10 mouse cellular contexts compared by ENCODE assay signal in the genomic region with DNA sequence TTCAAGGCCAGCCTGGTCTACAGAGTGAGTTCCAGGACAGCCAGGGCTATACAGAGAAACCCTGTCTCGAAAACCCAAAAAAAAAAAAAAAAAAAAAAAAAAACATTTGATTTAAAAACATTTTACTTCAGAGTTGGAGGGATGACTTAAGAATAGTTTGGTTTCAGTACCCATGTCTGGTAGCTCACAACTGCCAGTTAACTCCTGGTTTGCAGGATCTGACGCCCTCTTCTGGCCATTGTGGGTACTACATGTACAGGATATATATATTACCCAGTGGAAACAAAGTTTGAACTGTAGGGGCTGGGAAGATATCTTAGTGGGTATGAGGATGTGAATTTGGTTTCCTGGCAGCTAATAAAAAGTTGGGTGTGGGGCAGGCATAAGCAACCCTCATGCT. TPM values are rescaled to one million over a fixed set of nuclear protein-coding genes. Genes with fewer than 3 reads are reported as not detected.
DNase-seq lines count a peak whose midpoint lies in the region; ATAC-seq lines count a peak whose summit lies in the region.
"Had no signal": no experiment of that assay in that cellular context is flagged by ENCODE, and none has a peak within 500 bp of the region (broad histone marks: within the 10 kb centered on the region; RNA-seq: fewer than 3 reads in every experiment).

No protein-coding gene starts in this region.

- 2% methylated on average over 1 of the region's 2 CpGs for WGBS in liver, embryonic 12.5 days (ENCODE audit: insufficient replicate concordance)

- H3K4me2 ChIP-seq in liver, embryonic 12.5 days = no peak overlapping the region
- H3K4me2 ChIP-seq: heart, embryonic 15.5 days; lung, embryonic 15.5 days had no signal

- H3K36me3 ChIP-seq in liver, embryonic 12.5 days = 0 out of 2 replicates have a peak, but pooled peaks cover 3% of the 10 kb centered on the region
- H3K36me3 ChIP-seq: heart, embryonic 15.5 days had no signal

- no peak overlapping the region for H3K27ac ChIP-seq in liver, embryonic 12.5 days
- H3K27ac ChIP-seq: heart, embryonic 15.5 days; lung, embryonic 15.5 days had no signal

- no peak for ATAC-seq in liver, embryonic 12.5 days

- no peak overlapping the region for H3K4me3 ChIP-seq in liver, embryonic 12.5 days
- H3K4me3 ChIP-seq: heart, embryonic 15.5 days; lung, embryonic 15.5 days had no signal

- H3K9me3 ChIP-seq in liver, embryonic 12.5 days (replicated peaks) = peaks cover 6% of the 10 kb centered on the region
- H3K9me3 ChIP-seq: heart, embryonic 15.5 days had no signal

- H3K9ac ChIP-seq in liver, embryonic 12.5 days = no peak overlapping the region
- H3K9ac ChIP-seq: heart, embryonic 15.5 days; lung, embryonic 15.5 days had no signal

- peaks cover 11% of the 10 kb centered on the region for H3K4me1 ChIP-seq in liver, embryonic 12.5 days

- peak; percentile 22 for DNase-seq in embryo, embryonic 11 days
- no peak for DNase-seq in embryo, embryonic 9.5 days (ENCODE audit: extremely low spot score)
- peak; percentile 31 for DNase-seq in liver
- DNase-seq in MEL-GATA-1-ER (ENCODE audit: extremely low read depth, low read depth) = peak; percentile 39
- peak; percentile 33 to 68 for DNase-seq in natural killer cell, adult 2 months (ENCODE audit: low spot score in 2 of 2)
- no peak for DNase-seq in kidney, adult 11 months
- DNase-seq in yolk sac, embryonic 10.5 days (ENCODE audit: low spot score) = no peak

- no peaks in the 10 kb centered on the region for H3K27me3 ChIP-seq in liver, embryonic 12.5 days (replicated peaks)
- H3K27me3 ChIP-seq: heart, embryonic 15.5 days; lung, embryonic 15.5 days had no signal

RNA-seq across cellular contexts. Expression of a gene that starts 27.0 kb away (rescaled TPM):
- 0.99 and 1.2 TPM in 2 replicates for polyA plus RNA-seq in liver, embryonic 12.5 days (2016; fragmentation: Nextera tagmentation; extraction: Ambion mirVana)

RNA-seq across cellular contexts. Expression of a gene that starts 46.1 kb away (rescaled TPM):
- 10.6 and 12.2 TPM in 2 replicates for polyA plus RNA-seq in liver, embryonic 12.5 days (2016; fragmentation: Nextera tagmentation; extraction: Ambion mirVana)

RNA-seq across cellular contexts. Expression of a gene that starts 48.7 kb away (rescaled TPM):
- polyA plus RNA-seq in liver, embryonic 12.5 days (2016; fragmentation: Nextera tagmentation; extraction: Ambion mirVana) = 7.0 and 7.9 TPM in 2 replicates

Comparison
In these comparisons a context has a peak if more than half of its experiments do, and no peak if none do; other contexts are left out.
1. DNase-seq: peak in embryo, embryonic 11 days (single experiment), liver (single experiment), MEL-GATA-1-ER (single experiment) and natural killer cell, adult 2 months (2 of 2); none in embryo, embryonic 9.5 days (single experiment), kidney, adult 11 months (single experiment) and yolk sac, embryonic 10.5 days (single experiment).